Mouse (Mus musculus): ENCODE measurements around the gene Snrpa1. TPM values are rescaled to one million over a fixed set of nuclear protein-coding genes. Genes with fewer than 3 reads are reported as not detected.

The Snrpa1 gene
- polyA plus RNA-seq, 1 experiment from 2014 or later: 54.6 TPM

GRCm38 (mm10) chr7:66111211-66111610 is 52.4 kb downstream of the Snrpa1 start:
- ChIA-PET POLR2A (interaction anchor here (1.1 kb wide), 1 partner anchor 10 kb away, joined by 3 read pairs; no protein-coding TSS in a partner anchor), CTCF (no interaction called here)
- H3K27me3 ChIP-seq: no peaks in the 10 kb centered on the region
- ATAC-seq: no peak
- in situ Hi-C loops (cut with MboI; ENCODE audit: low pct_unique_long_range_greater_than_20kb): no loop called here
- no peak for DNase-seq (ENCODE audit: low read depth, low spot score)
- no peak for TF ChIP-seq CTCF (IDR thresholded peaks at IDR 0.05)

GRCm38 (mm10) chr7:66113561-66113960 is 54.8 kb downstream of the Snrpa1 start:
- no peak for TF ChIP-seq CTCF (IDR thresholded peaks at IDR 0.05)
- in situ Hi-C loops (cut with MboI; ENCODE audit: low pct_unique_long_range_greater_than_20kb): no loop called here
- CTCF ChIA-PET: interaction anchor here (1.2 kb wide), 1 partner anchor 137 kb away, joined by 3 read pairs; no protein-coding TSS in a partner anchor
- H3K27me3 ChIP-seq: no peaks in the 10 kb centered on the region
- POLR2A ChIA-PET: no interaction called here
- ATAC-seq (no peak), DNase-seq (ENCODE audit: low read depth, low spot score) (no peak)

GRCm38 (mm10) chr7:66115821-66116343 is 57.1 kb downstream of the Snrpa1 start:
- ATAC-seq: no peak
- POLR2A ChIA-PET: interaction anchor here (0.5 kb wide), 1 partner anchor 14 kb away, joined by 3 read pairs; no protein-coding TSS in a partner anchor

GRCm38 (mm10) chr7:66116906-66117482 is 58.2 kb downstream of the Snrpa1 start:
- ATAC-seq (no peak), DNase-seq (ENCODE audit: low read depth, low spot score) (no peak)
- CTCF ChIA-PET: no interaction called here
- in situ Hi-C loops (cut with MboI; ENCODE audit: low pct_unique_long_range_greater_than_20kb): no loop called here
- H3K27me3 ChIP-seq: no peaks in the 10 kb centered on the region
- no peak for TF ChIP-seq CTCF (IDR thresholded peaks at IDR 0.05)
- POLR2A ChIA-PET: no interaction called here

More at GRCm38 (mm10) chr7:66115821-66116343, 57.1 kb downstream of the Snrpa1 start:
- DNase-seq (ENCODE audit: low read depth, low spot score): no peak
- in situ Hi-C loops (cut with MboI; ENCODE audit: low pct_unique_long_range_greater_than_20kb): no loop called here
- CTCF ChIA-PET: no interaction called here
- H3K27me3 ChIP-seq: no peaks in the 10 kb centered on the region
- no peak for TF ChIP-seq CTCF (IDR thresholded peaks at IDR 0.05)

GRCm38 (mm10) chr7:66118046-66118445 is 59.2 kb downstream of the Snrpa1 start:
- no peak for TF ChIP-seq CTCF (IDR thresholded peaks at IDR 0.05)
- DNase-seq (ENCODE audit: low read depth, low spot score) (no peak), ATAC-seq (no peak)
- no peaks in the 10 kb centered on the region for H3K27me3 ChIP-seq
- POLR2A ChIA-PET: no interaction called here
- in situ Hi-C loops (cut with MboI; ENCODE audit: low pct_unique_long_range_greater_than_20kb): no loop called here
- CTCF ChIA-PET: no interaction called here

GRCm38 (mm10) chr7:66118796-66119195 is 60.0 kb downstream of the Snrpa1 start:
- DNase-seq (ENCODE audit: low read depth, low spot score) (no peak), ATAC-seq (no peak)
- in situ Hi-C loops (cut with MboI; ENCODE audit: low pct_unique_long_range_greater_than_20kb): no loop called here
- H3K27me3 ChIP-seq: no peaks in the 10 kb centered on the region
- POLR2A ChIA-PET: interaction anchor here (0.7 kb wide), 1 partner anchor 1545 kb away, joined by 3 read pairs; no protein-coding TSS in a partner anchor
- TF ChIP-seq CTCF (IDR thresholded peaks at IDR 0.05): no peak
- CTCF ChIA-PET: interaction anchor here (0.8 kb wide), 1 partner anchor 11 kb away, joined by 3 read pairs; no protein-coding TSS in a partner anchor

- ChIA-PET CTCF (interaction anchor here (1.3 kb wide), 1 partner anchor 127 kb away, joined by 3 read pairs; no protein-coding TSS in a partner anchor), POLR2A (interaction anchor here (0.7 to 1.0 kb wide), 2 partner anchors 12 to 35 kb away, joined by 3 read pairs; no protein-coding TSS in a partner anchor)
- no peak for TF ChIP-seq CTCF (IDR thresholded peaks at IDR 0.05)
- no peaks in the 10 kb centered on the region for H3K27me3 ChIP-seq
- in situ Hi-C loops (cut with MboI; ENCODE audit: low pct_unique_long_range_greater_than_20kb): no loop called here
- DNase-seq (ENCODE audit: low read depth, low spot score) (no peak), ATAC-seq (no peak)
These were observed 61.3 kb downstream of the Snrpa1 start for GRCm38 (mm10) chr7:66120139-66120538.

GRCm38 (mm10) chr7:66120702-66121396 is 62.0 kb downstream of the Snrpa1 start:
- DNase-seq (ENCODE audit: low read depth, low spot score) (no peak), ATAC-seq (no peak)
- CTCF ChIA-PET: interaction anchor here (1.3 kb wide), 1 partner anchor 126 kb away, joined by 3 read pairs; no protein-coding TSS in a partner anchor
- in situ Hi-C loops (cut with MboI; ENCODE audit: low pct_unique_long_range_greater_than_20kb): no loop called here
- POLR2A ChIA-PET: interaction anchor here (0.7 to 1.0 kb wide), 2 partner anchors 11 to 35 kb away, joined by 3 read pairs; no protein-coding TSS in a partner anchor
- H3K27me3 ChIP-seq: no peaks in the 10 kb centered on the region
- no peak for TF ChIP-seq CTCF (IDR thresholded peaks at IDR 0.05)

Other genes starting within 250 kb of the Snrpa1 start
- 3.0 TPM for gene Pcsk6, start 197.3 kb upstream of the Snrpa1 start, polyA plus RNA-seq (2021)
- gene Gm45213, start 15.4 kb upstream of the Snrpa1 start, polyA plus RNA-seq (2021): not detected
- 95.1 TPM for gene Selenos, start 20.6 kb downstream of the Snrpa1 start, polyA plus RNA-seq (2021)
- gene Chsy1, start 50.5 kb downstream of the Snrpa1 start, polyA plus RNA-seq (2021): 15.1 TPM